Mouse (Mus musculus) CH12.LX (cell line): ENCODE results near the gene Cdc42bpa. TPM values are rescaled to one million over a fixed set of nuclear protein-coding genes. Genes with fewer than 3 reads are reported as not detected.

ENCODE experiments used
- DNase-seq: peaks from one replicate; pipeline ENCODE4 v3.0.0-alpha.2; 2013; ENCODE audit errors: extremely low read depth
- H3K27ac ChIP-seq: 2 replicates; pipeline ENCODE4 v1.5.1; 2012; ENCODE audit warnings: low read depth, mild to moderate bottlenecking, control low read depth, moderate library complexity; ENCODE audit not compliant: insufficient read depth
- H3K27me3 ChIP-seq: replicated peaks from 2 replicates; pipeline ENCODE3; 2012; ENCODE audit warnings: inconsistent platforms
- H3K36me3 ChIP-seq, 2 experiments: replicated peaks in 1 of 2; 2 replicates each; pipeline versions ENCODE3 to v1.6.1; 2012; ENCODE audit warnings: inconsistent platforms in 1 of 2, low read length in 1 of 2, mild to moderate bottlenecking in 1 of 2, mixed read lengths in 1 of 2, moderate library complexity in 1 of 2; ENCODE audit not compliant: control insufficient read depth in 1 of 2, insufficient read depth in 1 of 2
- H3K4me1 ChIP-seq, 2 experiments: 2 replicates each; pipeline ENCODE4 v1.6.1; 2012; ENCODE audit warnings: inconsistent platforms in 1 of 2, moderate library complexity in 1 of 2; ENCODE audit not compliant: insufficient read depth in 2 of 2, control insufficient read depth in 1 of 2
- H3K4me2 ChIP-seq: 2 replicates; pipeline ENCODE4 v1.6.1; 2012; ENCODE audit warnings: low read depth, mild to moderate bottlenecking, control low read depth; ENCODE audit not compliant: poor library complexity, insufficient read depth, severe bottlenecking
- H3K4me3 ChIP-seq, 3 experiments: fragments of 150-350 bp in 1 of 3; sonication (generic) in 1 of 3; replicated peaks in 1 of 3; 2 replicates each; pipeline versions ENCODE3 to v1.5.1; 2011 to 2012; ENCODE audit warnings: low read depth in 2 of 3, low read length in 2 of 3, mild to moderate bottlenecking in 2 of 3, moderate library complexity in 2 of 3, control low read depth in 1 of 3, improper control_type of control experiment in 1 of 3, inconsistent platforms in 1 of 3, mixed read lengths in 1 of 3; ENCODE audit not compliant: poor library complexity in 1 of 3
- H3K79me2 ChIP-seq: replicated peaks from 2 replicates; pipeline ENCODE4 v1.6.1; 2012; ENCODE audit warnings: mild to moderate bottlenecking, moderate library complexity; ENCODE audit not compliant: control insufficient read depth, poor library complexity, insufficient read depth, severe bottlenecking; ENCODE audit errors: extremely low read depth
- H3K9ac ChIP-seq: 2 replicates; pipeline ENCODE4 v1.6.1; 2012; ENCODE audit warnings: low read depth, mild to moderate bottlenecking, control low read depth, moderate library complexity; ENCODE audit not compliant: insufficient read depth
- H3K9me3 ChIP-seq: replicated peaks from 2 replicates; pipeline ENCODE3; 2012; ENCODE audit warnings: low read length, inconsistent platforms, mixed read lengths
- BHLHE40 ChIP-seq: IDR thresholded peaks from 2 replicates; pipeline ENCODE4 v1.6.1; 2011; ENCODE audit warnings: mild to moderate bottlenecking, low read depth, low read length, improper control_type of control experiment
- CHD1 ChIP-seq: IDR thresholded peaks from 2 replicates; pipeline ENCODE4 v1.6.1; 2012; ENCODE audit warnings: low read depth, low read length, improper control_type of control experiment, inconsistent platforms
- CHD2 ChIP-seq: IDR thresholded peaks from 2 replicates; pipeline ENCODE4 v1.6.1; 2011; ENCODE audit warnings: low read length, improper control_type of control experiment
- E2F4 ChIP-seq: IDR thresholded peaks from 2 replicates; pipeline ENCODE4 v1.6.1; 2011; ENCODE audit warnings: low read depth, low read length, improper control_type of control experiment; ENCODE audit not compliant: insufficient replicate concordance
- ELF1 ChIP-seq: IDR thresholded peaks from 2 replicates; pipeline ENCODE4 v1.6.1; 2014; ENCODE audit warnings: low read depth, mild to moderate bottlenecking, inconsistent platforms, low read length, improper control_type of control experiment
- EP300 ChIP-seq: IDR thresholded peaks from 2 replicates; pipeline ENCODE4 v1.6.1; 2011; ENCODE audit warnings: low read length, improper control_type of control experiment
- GABPA ChIP-seq: IDR thresholded peaks from 2 replicates; pipeline ENCODE4 v1.6.1; 2012; ENCODE audit warnings: low read depth, low read length, improper control_type of control experiment, inconsistent platforms; ENCODE audit not compliant: insufficient replicate concordance
- HCFC1 ChIP-seq: IDR thresholded peaks from 2 replicates; pipeline ENCODE4 v1.6.1; 2012; ENCODE audit warnings: low read depth, mild to moderate bottlenecking, inconsistent platforms, low read length, improper control_type of control experiment
- JUN ChIP-seq: IDR thresholded peaks from 2 replicates; pipeline ENCODE4 v1.6.1; 2011; ENCODE audit warnings: low read depth, mild to moderate bottlenecking, low read length, improper control_type of control experiment, moderate library complexity; ENCODE audit not compliant: insufficient read depth
- JUND ChIP-seq: conservative IDR thresholded peaks from 2 replicates; pipeline ENCODE4 v1.6.1; 2011; ENCODE audit warnings: low read depth, low read length, improper control_type of control experiment
- KAT2A ChIP-seq: IDR thresholded peaks from 2 replicates; pipeline ENCODE4 v1.6.1; 2012; ENCODE audit warnings: low read length, improper control_type of control experiment, inconsistent platforms; ENCODE audit not compliant: insufficient replicate concordance
- MAFK ChIP-seq: IDR thresholded peaks from 2 replicates; pipeline ENCODE4 v1.6.1; 2011; ENCODE audit warnings: low read length, improper control_type of control experiment; ENCODE audit not compliant: insufficient replicate concordance
- MEF2A ChIP-seq: IDR thresholded peaks from 2 replicates; pipeline ENCODE4 v1.6.1; 2014; ENCODE audit warnings: low read depth, mild to moderate bottlenecking, inconsistent platforms, low read length, improper control_type of control experiment, borderline replicate concordance
- MXI1 ChIP-seq: IDR thresholded peaks from 2 replicates; pipeline ENCODE4 v1.6.1; 2011; ENCODE audit warnings: mild to moderate bottlenecking, low read depth, low read length, improper control_type of control experiment
- NELFE ChIP-seq: IDR thresholded peaks from 2 replicates; pipeline ENCODE4 v1.6.1; 2011; ENCODE audit warnings: low read depth, low read length, improper control_type of control experiment
- PAX5 ChIP-seq: IDR thresholded peaks from 2 replicates; pipeline ENCODE4 v1.6.1; 2012; ENCODE audit warnings: low read length, inconsistent platforms, mixed read lengths
- POLR2AphosphoS2 ChIP-seq: IDR thresholded peaks from 2 replicates; pipeline ENCODE4 v1.6.1; 2011; ENCODE audit warnings: low read depth, low read length, improper control_type of control experiment
- RAD21 ChIP-seq: IDR thresholded peaks from 2 replicates; pipeline ENCODE4 v1.6.1; 2011; ENCODE audit warnings: low read depth, mild to moderate bottlenecking, low read length, improper control_type of control experiment, moderate library complexity
- SIN3A ChIP-seq: IDR thresholded peaks from 2 replicates; pipeline ENCODE4 v1.6.1; 2012; ENCODE audit warnings: low read length, improper control_type of control experiment, inconsistent platforms
- SMC3 ChIP-seq: IDR thresholded peaks from 2 replicates; pipeline ENCODE4 v1.6.1; 2011; ENCODE audit warnings: low read depth, low read length, improper control_type of control experiment
- TBP ChIP-seq: conservative IDR thresholded peaks from 2 replicates; pipeline ENCODE4 v1.6.1; 2011; ENCODE audit warnings: low read depth, low read length, improper control_type of control experiment
- TCF12 ChIP-seq: IDR thresholded peaks from 2 replicates; pipeline ENCODE4 v1.6.1; 2014; ENCODE audit warnings: low read depth, mild to moderate bottlenecking, inconsistent platforms, low read length, improper control_type of control experiment
- UBTF ChIP-seq: IDR thresholded peaks from 2 replicates; pipeline ENCODE4 v1.6.1; 2012; ENCODE audit warnings: low read depth, mild to moderate bottlenecking, inconsistent platforms, low read length, improper control_type of control experiment, moderate library complexity
- USF1 ChIP-seq: IDR thresholded peaks from 2 replicates; pipeline ENCODE4 v1.6.1; 2014; ENCODE audit warnings: low read depth, mild to moderate bottlenecking, inconsistent platforms, low read length, improper control_type of control experiment
- ZC3H11A ChIP-seq: IDR thresholded peaks from 2 replicates; pipeline ENCODE4 v1.6.1; 2012; ENCODE audit warnings: low read depth, mild to moderate bottlenecking, inconsistent platforms, low read length, improper control_type of control experiment
- ZMIZ1 ChIP-seq: IDR thresholded peaks from 2 replicates; pipeline ENCODE4 v1.6.1; 2012; ENCODE audit warnings: low read depth, mild to moderate bottlenecking, inconsistent platforms, low read length, improper control_type of control experiment
- ZNF384 ChIP-seq: IDR thresholded peaks from 2 replicates; pipeline ENCODE4 v1.6.1; 2012; ENCODE audit warnings: low read depth, low read length, improper control_type of control experiment, inconsistent platforms
- dilution Hi-C: fragments of 300-500 bp; cut with MboI; formaldehyde crosslinking; loops from 2 replicates; pipeline ENCODE4 v1.14.3; 2020; ENCODE audit warnings: low sequenced_read_pairs; ENCODE audit not compliant: extremely low pct_unique_long_range_greater_than_20kb, extremely low pct_ligation_motif_present
- in situ Hi-C: fragments of 300-500 bp; cut with MboI; formaldehyde crosslinking; loops from 3 replicates; pipeline ENCODE4 v1.14.3; 2019; ENCODE audit warnings: low sequenced_read_pairs, low pct_ligation_motif_present, low pct_unique_long_range_greater_than_20kb, mixed read lengths
- polyA plus RNA-seq: library from polyadenylated mRNA; unstranded; fragments of >175 nt; gene quantifications from 2 replicates; pipeline ENCODE4 v1.2.1, GENCODE M21; 2012; ENCODE audit warnings: low read depth; ENCODE audit not compliant: insufficient read length
- total RNA-seq, 2 experiments: library from RNA; depleted of rRNA; stranded (reverse); fragments of 300-350 nt in 1 of 2; fragments of >200 nt in 1 of 2; gene quantifications; 2 replicates each; pipeline ENCODE4 v1.2.3; 2012 to 2014

Gene Cdc42bpa
- total and polyA plus RNA-seq, 3 experiments: 5.3 to 9.0 (median 5.6) TPM

DNA sequence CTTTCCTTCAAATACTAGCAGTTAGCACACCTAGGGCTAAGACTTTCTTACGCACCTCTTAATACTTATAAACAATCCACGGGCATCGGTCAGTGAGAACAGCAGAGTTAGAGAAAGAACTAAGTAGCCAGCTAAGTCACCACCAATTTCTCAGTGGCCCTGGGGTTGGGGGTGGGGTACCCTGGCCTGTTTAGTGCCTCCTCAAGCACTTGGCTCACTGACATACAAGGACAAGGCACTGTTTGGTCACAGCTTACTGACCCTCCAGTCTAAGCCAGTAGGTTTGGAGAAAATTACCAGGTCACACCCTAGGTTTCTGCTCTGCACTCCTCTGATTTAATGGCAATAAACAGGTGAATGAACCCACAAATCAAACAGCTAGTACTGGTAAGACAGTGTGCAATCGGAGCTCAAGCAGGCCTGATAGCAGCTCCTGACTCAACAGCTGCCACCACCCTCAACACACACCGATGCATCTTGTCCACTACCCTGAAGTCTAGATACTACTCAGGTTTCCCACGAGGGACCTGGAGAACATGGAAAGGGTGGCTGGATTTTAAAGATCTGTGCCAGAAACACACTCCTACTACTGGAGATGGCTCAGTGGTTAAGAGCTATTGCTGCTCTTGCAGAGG lies 223.4 kb downstream of the Cdc42bpa start:
- H3K9ac ChIP-seq: no peak overlapping the region
- no peak overlapping the region for H3K4me3 ChIP-seq
- dilution Hi-C loops: no loop called here
- no peak overlapping the region for H3K4me2 ChIP-seq
- peaks cover 77 to 98% of the 10 kb centered on the region in 2 experiments for H3K36me3 ChIP-seq
- H3K27me3 ChIP-seq: no peaks in the 10 kb centered on the region
- H3K79me2 ChIP-seq: peaks cover 89% of the 10 kb centered on the region
- DNase-seq: no peak
- no peak for TF ChIP-seq PAX5
- TF ChIP-seq TCF12: no peak
- no peak for TF ChIP-seq RAD21
- TF ChIP-seq E2F4: no peak
- TF ChIP-seq SIN3A: no peak
- TF ChIP-seq ZNF384: no peak
- TF ChIP-seq USF1: no peak
- no peak for TF ChIP-seq ZMIZ1
- TF ChIP-seq JUN: no peak
- no peak for TF ChIP-seq MAFK
- no peak for TF ChIP-seq GABPA
- TF ChIP-seq EP300: no peak
- TF ChIP-seq HCFC1: no peak
- TF ChIP-seq ZC3H11A: no peak
- TF ChIP-seq MEF2A: no peak
- TF ChIP-seq JUND: no peak
- TF ChIP-seq BHLHE40: no peak
- peaks cover 5% of the 10 kb centered on the region for H3K9me3 ChIP-seq
- H3K27ac ChIP-seq: no peak overlapping the region
- H3K4me1 ChIP-seq: peaks cover 23 to 93% of the 10 kb centered on the region in 2 experiments
- in situ Hi-C loops: no loop called here

DNA sequence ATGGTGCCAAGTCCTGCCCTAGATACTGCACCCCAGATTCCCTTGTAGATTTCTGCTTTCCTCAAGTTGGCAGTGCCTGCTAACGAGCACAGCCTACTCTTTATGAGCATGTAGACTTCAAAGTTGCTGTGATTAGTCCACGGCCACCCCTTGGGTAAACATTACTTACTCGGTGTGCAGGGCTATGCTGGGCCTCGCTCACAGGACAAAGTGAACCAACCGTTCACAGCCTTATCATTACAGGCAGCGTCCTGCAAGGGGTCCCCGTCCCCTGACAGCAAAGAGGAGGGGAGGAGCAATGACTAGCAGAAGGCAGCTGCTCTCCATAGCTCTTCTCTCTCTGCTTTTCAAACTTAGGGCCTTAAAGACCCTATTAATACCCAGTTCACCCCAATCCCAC lies 224.5 kb downstream of the Cdc42bpa start:
- Histone ChIP-seq H3K4me1 (peaks cover 26 to 93% of the 10 kb centered on the region in 2 experiments), H3K4me2 (no peak overlapping the region)
- TF ChIP-seq UBTF (no peak), ZC3H11A (no peak), ZMIZ1 (no peak), ELF1 (no peak), SMC3 (no peak), TBP (no peak), CHD2 (no peak), PAX5 (no peak), MEF2A (no peak), KAT2A (no peak), JUND (no peak), CHD1 (no peak), NELFE (no peak), GABPA (no peak), MXI1 (no peak), USF1 (no peak), HCFC1 (no peak), JUN (no peak), POLR2AphosphoS2 (no peak), TCF12 (no peak)
- TF ChIP-seq, all 38 proteins: peak for 0
- in situ Hi-C loops: no loop called here
- no peaks in the 10 kb centered on the region for H3K27me3 ChIP-seq
- H3K36me3 ChIP-seq: peaks cover 66 to 98% of the 10 kb centered on the region in 2 experiments
- H3K9ac ChIP-seq: no peak overlapping the region
- H3K79me2 ChIP-seq: peaks cover 96% of the 10 kb centered on the region
- peaks cover 8% of the 10 kb centered on the region for H3K9me3 ChIP-seq
- no peak overlapping the region for H3K27ac ChIP-seq
- dilution Hi-C loops: no loop called here
- no peak for DNase-seq
- no peak overlapping the region for H3K4me3 ChIP-seq
